Mouse (Mus musculus): Measurements from ENCODE around the gene Cd63.

Cd63 gene

DNA sequence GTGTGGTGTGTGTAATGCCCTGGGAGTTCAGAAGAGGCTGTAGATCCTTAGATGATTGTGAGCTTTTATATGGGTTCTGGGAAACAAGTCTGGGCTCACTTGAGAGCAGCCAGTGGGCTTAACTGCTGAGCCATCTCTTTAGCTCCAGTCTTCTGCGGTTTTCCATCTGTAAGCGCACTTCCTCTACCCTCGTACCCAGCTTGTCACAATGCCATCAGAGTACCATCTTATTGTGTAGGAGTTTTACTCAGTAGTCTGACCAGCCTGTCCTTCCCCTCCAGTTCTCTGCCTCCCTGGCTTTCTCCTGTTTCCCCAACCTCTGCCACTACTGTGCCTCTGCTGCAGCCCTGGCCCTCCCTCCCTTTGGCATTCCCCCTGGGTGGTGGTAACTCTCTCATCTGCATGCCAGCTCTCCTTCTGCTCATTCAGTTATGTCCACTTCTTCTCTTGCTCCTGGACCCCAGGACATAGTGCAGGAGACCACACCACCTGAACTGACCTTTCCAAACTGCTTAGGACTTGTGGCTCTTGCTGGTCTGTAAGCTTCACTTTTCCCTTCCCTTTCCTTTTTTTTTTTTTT, 1.7 kb downstream of the Cd63 start:
- CTCF ChIA-PET: no interaction called here

DNA sequence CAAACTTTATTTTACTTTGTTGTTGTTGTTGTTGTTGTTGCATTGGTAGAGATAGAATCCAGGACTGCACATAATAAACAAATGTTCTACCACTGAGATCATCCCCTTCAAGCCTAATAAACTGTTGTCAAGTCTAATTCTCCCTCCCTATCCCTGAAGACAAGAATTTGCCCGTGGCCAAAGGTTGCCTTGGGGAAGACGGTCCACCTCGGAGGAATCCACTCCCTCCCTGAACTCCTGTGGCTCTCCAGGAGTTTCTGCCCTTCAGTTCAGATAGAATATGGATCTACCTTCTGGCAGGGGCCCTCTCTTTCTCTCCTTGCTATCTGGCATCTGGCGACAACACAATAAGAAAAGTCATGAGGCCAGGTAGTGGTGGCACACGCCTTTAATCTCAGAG, 4.0 kb downstream of the Cd63 start:
- CTCF ChIA-PET: no interaction called here

DNA sequence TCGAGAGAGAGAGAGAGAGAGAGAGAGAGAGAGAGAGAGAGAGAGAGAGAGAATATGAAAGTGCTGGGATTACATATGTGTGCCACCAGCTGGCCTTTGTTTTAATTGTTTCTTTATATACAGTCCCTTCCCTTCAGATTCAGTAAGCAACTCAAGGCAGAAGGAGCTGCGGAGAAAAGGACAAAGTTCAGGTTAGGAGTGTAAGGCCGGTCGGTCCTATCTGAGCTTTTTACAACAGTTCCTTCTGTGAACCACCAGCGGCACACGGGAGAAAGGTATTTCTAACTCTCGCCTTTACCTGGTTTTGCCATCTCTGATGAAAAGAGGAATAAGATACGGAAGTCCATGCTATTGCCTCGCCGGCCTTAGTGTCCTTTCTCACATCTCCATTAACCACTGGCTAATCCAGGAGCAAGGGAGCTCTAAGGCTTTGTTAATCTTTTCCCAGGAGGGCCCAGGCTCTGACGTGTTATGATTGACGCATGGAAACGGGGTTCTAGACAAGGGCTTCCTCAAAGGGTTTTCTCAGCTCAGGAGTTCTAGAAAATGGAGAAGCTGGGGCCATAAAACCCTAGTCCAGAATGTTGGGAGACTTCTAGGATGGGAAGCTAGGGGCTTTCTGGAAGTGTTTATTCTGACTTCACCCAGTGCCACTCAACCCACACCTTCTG, 8.1 kb downstream of the Cd63 start:
- CTCF ChIA-PET: no interaction called here

- CTCF ChIA-PET: no interaction called here
Measured at GRCm38 (mm10) chr10:128909567-128910028, 8.8 kb downstream of the Cd63 start.

GRCm38 (mm10) chr10:128910066-128910841, 9.5 kb downstream of the Cd63 start:
- CTCF ChIA-PET: no interaction called here

- CTCF ChIA-PET: interaction anchor here (0.7 kb wide), 2 partner anchors 1135 to 1871 kb away, joined by 5 to 9 read pairs; partner anchors contain the start of gene Rdh9
Measured at GRCm38 (mm10) chr10:128911430-128911829, 10.6 kb downstream of the Cd63 start.

DNA sequence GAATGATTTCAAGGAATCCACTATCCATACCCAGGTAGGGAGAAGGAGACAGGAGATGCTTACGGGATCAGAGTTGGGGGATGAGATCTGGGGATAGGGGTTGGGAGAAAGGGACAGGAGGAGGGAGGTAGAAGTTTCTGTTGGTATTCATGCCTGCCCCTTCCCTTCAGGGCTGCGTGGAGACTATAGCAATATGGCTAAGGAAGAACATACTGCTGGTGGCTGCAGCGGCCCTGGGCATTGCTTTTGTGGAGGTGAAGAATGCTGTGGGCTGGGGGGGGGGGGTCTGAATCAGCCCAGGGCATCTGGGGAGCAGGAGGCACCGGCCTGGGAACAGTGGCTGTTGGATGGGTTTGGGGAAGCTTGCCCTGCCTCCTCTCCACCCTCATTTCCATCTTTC, 11.5 kb downstream of the Cd63 start:
- CTCF ChIA-PET: interaction anchor here (0.7 kb wide), 1 partner anchor 1872 kb away, joined by 5 read pairs; no protein-coding TSS in a partner anchor

DNA sequence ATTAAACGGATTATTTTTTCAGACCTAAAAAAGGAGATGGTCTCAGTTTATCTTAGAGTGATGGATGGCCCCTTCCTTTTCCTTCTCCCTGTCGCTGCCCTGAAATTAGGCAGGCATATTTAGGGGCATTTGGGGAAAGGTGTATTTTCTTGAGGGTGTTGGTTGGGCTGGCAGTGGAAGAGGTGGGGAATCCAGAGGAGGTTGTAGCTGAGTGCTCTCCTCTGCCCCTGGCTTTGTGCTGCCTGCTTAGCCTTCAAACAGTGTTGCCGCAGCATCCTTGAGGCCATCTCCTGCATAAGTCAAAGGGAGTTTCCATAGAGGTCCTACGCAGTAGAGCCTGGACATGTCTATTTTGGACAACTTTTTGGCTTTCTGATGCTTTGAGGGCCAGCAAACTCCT, 12.0 kb downstream of the Cd63 start:
- CTCF ChIA-PET: no interaction called here

- CTCF ChIA-PET: no interaction called here
Measured at GRCm38 (mm10) chr10:128913219-128913618, 12.4 kb downstream of the Cd63 start.

DNA sequence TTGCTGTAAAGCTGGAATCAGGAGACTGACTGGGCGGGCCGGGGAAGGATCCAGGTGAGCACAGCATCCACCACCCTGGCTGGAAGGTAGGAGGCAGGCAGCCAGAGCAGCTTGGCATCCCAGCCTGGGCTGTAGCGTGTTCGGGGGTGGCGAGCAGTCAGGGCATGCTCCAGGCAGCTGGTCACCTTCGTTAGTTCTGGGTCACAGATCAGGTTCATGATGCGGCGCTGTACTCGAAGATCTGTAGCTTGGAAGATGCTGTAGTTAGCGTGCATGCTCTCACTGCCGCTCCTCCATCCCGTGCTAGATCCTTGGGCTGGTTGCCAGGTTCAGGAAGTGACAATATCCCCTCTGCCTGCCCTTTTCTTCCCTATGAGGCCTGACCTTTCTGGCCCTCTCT, 12.9 kb downstream of the Cd63 start:
- CTCF ChIA-PET: no interaction called here

- CTCF ChIA-PET: no interaction called here
Measured at GRCm38 (mm10) chr10:128915550-128915949, 14.8 kb downstream of the Cd63 start.

- CTCF ChIA-PET: no interaction called here
Measured at GRCm38 (mm10) chr10:128916665-128917064, 15.9 kb downstream of the Cd63 start.

- CTCF ChIA-PET: no interaction called here
Measured at GRCm38 (mm10) chr10:128917400-128917799, 16.6 kb downstream of the Cd63 start.

DNA sequence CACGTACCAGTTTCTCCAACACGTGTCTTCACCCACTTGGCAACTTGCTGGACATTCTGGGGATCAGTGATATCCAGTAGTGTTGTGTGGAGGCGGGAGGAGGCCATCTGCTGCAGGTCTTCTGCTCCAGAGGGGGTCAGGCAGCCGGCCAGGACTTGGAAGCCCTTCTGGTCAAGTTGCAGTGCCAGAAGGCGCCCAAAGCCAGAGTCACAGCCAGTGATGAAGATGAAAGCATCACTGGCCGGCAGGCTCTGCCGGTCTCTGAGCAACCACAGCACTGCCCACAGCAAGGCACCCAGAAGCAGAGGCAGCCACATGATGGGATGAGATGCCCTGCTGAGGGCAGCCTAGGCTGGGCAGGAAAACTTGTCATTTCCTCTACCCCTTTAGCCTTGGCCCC, 17.5 kb downstream of the Cd63 start:
- CTCF ChIA-PET: no interaction called here

- CTCF ChIA-PET: interaction anchor here (0.6 kb wide), 1 partner anchor 76 kb away, joined by 3 read pairs; no protein-coding TSS in a partner anchor
Measured at GRCm38 (mm10) chr10:128919203-128919631, 18.4 kb downstream of the Cd63 start.

- CTCF ChIA-PET: no interaction called here
Measured at GRCm38 (mm10) chr10:128919966-128920365, 19.2 kb downstream of the Cd63 start.

DNA sequence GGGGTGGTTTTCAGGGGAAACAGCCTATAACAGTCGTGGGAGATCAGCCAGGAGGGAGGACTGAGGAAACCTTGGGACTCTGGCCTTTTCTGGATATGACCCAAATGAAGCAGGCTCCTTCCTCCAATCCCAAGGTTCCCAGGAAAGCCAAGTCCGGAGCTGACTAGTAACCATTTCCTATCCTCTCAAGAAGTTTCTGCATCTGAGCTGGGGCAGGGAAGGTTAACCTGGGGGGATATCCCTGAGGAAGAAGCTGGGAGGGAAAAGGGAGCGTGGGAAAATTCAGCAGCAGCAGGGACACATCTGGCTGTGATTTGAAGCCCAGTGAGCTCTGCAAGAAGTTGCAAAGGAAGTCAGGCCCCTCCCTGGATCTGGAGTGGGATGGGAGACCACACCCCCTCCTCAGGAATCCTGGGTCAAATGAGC, 20.0 kb downstream of the Cd63 start:
- CTCF ChIA-PET: no interaction called here

DNA sequence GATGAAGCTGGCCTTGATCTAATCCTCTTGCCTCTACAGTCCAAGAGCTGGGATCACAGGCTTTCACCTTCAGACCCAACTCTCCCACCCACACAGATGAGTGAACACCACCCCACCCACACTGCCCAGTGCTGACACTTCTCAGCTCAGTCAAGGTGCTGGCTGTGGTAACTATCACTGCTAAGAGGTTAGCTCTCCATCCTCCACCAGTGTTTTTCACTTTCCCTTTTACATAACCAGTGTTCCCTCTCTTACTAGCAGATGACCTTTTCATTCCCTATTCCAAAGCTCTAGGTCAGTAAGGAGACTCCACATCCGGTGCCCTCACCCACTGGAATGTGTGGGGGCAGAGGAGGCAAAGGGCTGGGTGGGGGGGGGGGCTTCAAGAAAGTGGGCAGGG, 20.5 kb downstream of the Cd63 start:
- CTCF ChIA-PET: interaction anchor here (0.7 kb wide), 1 partner anchor 58 kb away, joined by 4 read pairs; no protein-coding TSS in a partner anchor

- CTCF ChIA-PET: interaction anchor here (0.7 kb wide), 1 partner anchor 59 kb away, joined by 4 read pairs; no protein-coding TSS in a partner anchor
Measured at GRCm38 (mm10) chr10:128921883-128922821, 21.4 kb downstream of the Cd63 start.

- CTCF ChIA-PET: no interaction called here
Measured at GRCm38 (mm10) chr10:128922822-128923012, 21.9 kb downstream of the Cd63 start, which contains the start of gene Rdh5. Gene Rdh5, minus strand, starts transcription at chr10:128922888.

- CTCF ChIA-PET: no interaction called here
Measured at GRCm38 (mm10) chr10:128923013-128923691, 22.4 kb downstream of the Cd63 start.
